Mouse (Mus musculus): ENCODE measurements around the gene Cd22. TPM values are rescaled to one million over a fixed set of nuclear protein-coding genes. Genes with fewer than 3 reads are reported as not detected.

The Cd22 gene
- total and polyA plus RNA-seq, 3 experiments, result 0.07 TPM; not detected in 2

DNA sequence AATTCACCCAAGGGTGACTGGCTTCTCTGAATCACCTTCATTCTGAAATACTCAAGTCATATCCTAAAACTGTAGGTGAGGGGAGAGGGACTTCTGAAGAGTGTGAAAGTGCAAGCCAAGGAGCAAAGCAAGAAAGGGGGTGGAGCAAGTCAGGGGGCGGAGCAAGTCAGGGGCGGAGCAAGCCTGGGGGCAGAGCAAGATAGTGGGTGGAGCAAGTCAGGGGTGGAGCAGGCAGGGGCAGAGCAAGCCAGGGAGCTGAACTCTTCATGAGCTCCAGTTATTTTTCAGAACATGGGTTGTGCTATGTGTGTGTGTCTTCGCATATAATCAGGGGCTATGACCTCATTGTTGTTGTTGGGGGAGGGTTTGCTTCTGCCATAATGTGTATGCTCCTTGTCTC, 40.1 kb upstream of the Cd22 start:
- no peaks in the 10 kb centered on the region for H3K9me3 ChIP-seq (replicated peaks; ENCODE audit: insufficient read depth, low read length)
- H3K27me3 ChIP-seq (ENCODE audit: control insufficient read depth in 1 of 2, insufficient read depth in 2 of 2, low read length in 2 of 2), result peaks cover 7 to 8% of the 10 kb centered on the region in 2 experiments
- H3K36me3 ChIP-seq (ENCODE audit: control insufficient read depth in 1 of 2, insufficient read depth in 2 of 2, low read length in 2 of 2), result no peaks in the 10 kb centered on the region
- H3K4me3 ChIP-seq (ENCODE audit: control insufficient read depth in 1 of 2, insufficient read depth in 1 of 2, low read depth in 2 of 2, low read length in 2 of 2), result no peak overlapping the region
- peak; percentile 64 for DNase-seq (ENCODE audit: low read depth, low spot score)
- TF ChIP-seq SMC3 (IDR thresholded peaks at IDR 0.05; ENCODE audit: low read depth, low read length) (no peak), ZC3H11A (IDR thresholded peaks at IDR 0.05; ENCODE audit: low read depth, low read length) (no peak)
- H3K4me1 ChIP-seq (ENCODE audit: control insufficient read depth in 1 of 2, insufficient read depth in 2 of 2, low read length in 2 of 2), result no peaks in the 10 kb centered on the region
- H3K9ac ChIP-seq (ENCODE audit: control insufficient read depth, low read depth, low read length, poor library complexity, severe bottlenecking), result no peak overlapping the region
- no peaks in the 10 kb centered on the region for H3K79me2 ChIP-seq (ENCODE audit: control insufficient read depth, insufficient read depth, low read length, poor library complexity)
- H3K27ac ChIP-seq (ENCODE audit: control insufficient read depth, low read depth, low read length), result no peak overlapping the region

DNA sequence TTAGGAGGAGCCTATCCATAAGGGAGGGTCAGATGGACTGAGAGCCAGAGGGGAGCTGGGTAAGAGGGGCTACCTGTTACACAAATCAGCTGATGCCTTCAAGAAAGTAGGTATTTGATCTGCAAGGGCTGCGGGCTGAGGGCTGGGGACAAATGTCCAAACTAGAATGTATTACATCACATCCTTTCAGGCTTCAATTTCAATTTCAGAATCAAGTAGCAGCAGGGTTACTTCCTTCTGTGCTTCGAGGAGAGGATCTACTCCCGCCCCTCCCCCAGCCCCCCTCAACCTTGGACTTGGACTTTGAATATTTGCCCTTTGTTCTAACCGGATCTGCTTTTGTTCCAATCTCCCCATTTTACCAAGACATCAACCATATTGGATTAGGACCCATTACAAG, 37.1 kb upstream of the Cd22 start:
- Histone ChIP-seq H3K27ac (ENCODE audit: control insufficient read depth, low read depth, low read length) (no peak overlapping the region), H3K36me3 (ENCODE audit: control insufficient read depth in 1 of 2, insufficient read depth in 2 of 2, low read length in 2 of 2) (no peaks in the 10 kb centered on the region), H3K9ac (ENCODE audit: control insufficient read depth, low read depth, low read length, poor library complexity, severe bottlenecking) (no peak overlapping the region), H3K79me2 (ENCODE audit: control insufficient read depth, insufficient read depth, low read length, poor library complexity) (no peaks in the 10 kb centered on the region), H3K4me1 (ENCODE audit: control insufficient read depth in 1 of 2, insufficient read depth in 2 of 2, low read length in 2 of 2) (no peaks in the 10 kb centered on the region), H3K27me3 (ENCODE audit: control insufficient read depth in 1 of 2, insufficient read depth in 2 of 2, low read length in 2 of 2) (peaks cover 5 to 9% of the 10 kb centered on the region in 2 experiments), H3K9me3 (replicated peaks; ENCODE audit: insufficient read depth, low read length) (no peaks in the 10 kb centered on the region), H3K4me3 (ENCODE audit: control insufficient read depth in 1 of 2, insufficient read depth in 1 of 2, low read depth in 2 of 2, low read length in 2 of 2) (no peak overlapping the region)
- DNase-seq (ENCODE audit: low read depth, low spot score), result no peak
- no peak for TF ChIP-seq ELF1 (IDR thresholded peaks at IDR 0.05; ENCODE audit: low read depth, low read length)
- TF ChIP-seq POLR2A (IDR thresholded peaks at IDR 0.05; ENCODE audit: control insufficient read depth in 1 of 2, insufficient read depth in 1 of 2, low read depth in 1 of 2, low read length in 2 of 2, poor library complexity in 1 of 2), result no peak
- TF ChIP-seq KAT2A (conservative IDR thresholded peaks at IDR 0.05; ENCODE audit: low read depth, low read length), result no peak
- TF ChIP-seq ZMIZ1 (IDR thresholded peaks at IDR 0.05; ENCODE audit: low read depth, low read length), result no peak
- TF ChIP-seq UBTF (IDR thresholded peaks at IDR 0.05; ENCODE audit: borderline replicate concordance, insufficient read depth, low read depth, low read length), result no peak

GRCm38 (mm10) chr7:30916713-30917112, 36.6 kb upstream of the Cd22 start:
- H3K4me3 ChIP-seq (ENCODE audit: control insufficient read depth in 1 of 2, insufficient read depth in 1 of 2, low read depth in 2 of 2, low read length in 2 of 2), result no peak overlapping the region
- peaks cover 5 to 9% of the 10 kb centered on the region in 2 experiments for H3K27me3 ChIP-seq (ENCODE audit: control insufficient read depth in 1 of 2, insufficient read depth in 2 of 2, low read length in 2 of 2)
- no peaks in the 10 kb centered on the region for H3K4me1 ChIP-seq (ENCODE audit: control insufficient read depth in 1 of 2, insufficient read depth in 2 of 2, low read length in 2 of 2)
- no peak for DNase-seq (ENCODE audit: low read depth, low spot score)
- H3K27ac ChIP-seq (ENCODE audit: control insufficient read depth, low read depth, low read length), result no peak overlapping the region
- H3K9me3 ChIP-seq (replicated peaks; ENCODE audit: insufficient read depth, low read length), result no peaks in the 10 kb centered on the region
- no peaks in the 10 kb centered on the region for H3K79me2 ChIP-seq (ENCODE audit: control insufficient read depth, insufficient read depth, low read length, poor library complexity)
- TF ChIP-seq USF1 (IDR thresholded peaks at IDR 0.05; ENCODE audit: low read depth, low read length), result no peak
- TF ChIP-seq MEF2A (IDR thresholded peaks at IDR 0.05; ENCODE audit: extremely low read depth, insufficient replicate concordance, low read depth, low read length, poor library complexity, severe bottlenecking), result no peak
- TF ChIP-seq MYC (IDR thresholded peaks at IDR 0.05; ENCODE audit: low read depth, low read length), result no peak
- no peak for TF ChIP-seq POLR2AphosphoS5 (IDR thresholded peaks at IDR 0.05; ENCODE audit: borderline replicate concordance, low read depth, low read length)
- no peak for TF ChIP-seq RCOR1 (IDR thresholded peaks at IDR 0.05; ENCODE audit: low read depth, low read length)
- TF ChIP-seq EP300 (IDR thresholded peaks at IDR 0.05; ENCODE audit: low read depth in 1 of 2, low read length in 2 of 2), result no peak
- no peak for TF ChIP-seq GABPA (IDR thresholded peaks at IDR 0.05; ENCODE audit: low read depth, low read length)
- TF ChIP-seq POLR2A (IDR thresholded peaks at IDR 0.05; ENCODE audit: control insufficient read depth in 1 of 2, insufficient read depth in 1 of 2, low read depth in 1 of 2, low read length in 2 of 2, poor library complexity in 1 of 2), result no peak
- TF ChIP-seq ZKSCAN1 (IDR thresholded peaks at IDR 0.05; ENCODE audit: low read depth, low read length), result no peak
- no peak for TF ChIP-seq UBTF (IDR thresholded peaks at IDR 0.05; ENCODE audit: borderline replicate concordance, insufficient read depth, low read depth, low read length)
- no peak for TF ChIP-seq ZMIZ1 (IDR thresholded peaks at IDR 0.05; ENCODE audit: low read depth, low read length)
- TF ChIP-seq GATA1 (IDR thresholded peaks at IDR 0.05; ENCODE audit: low read depth, low read length), result no peak
- no peak for TF ChIP-seq MAX (IDR thresholded peaks at IDR 0.05; ENCODE audit: low read length)
- H3K9ac ChIP-seq (ENCODE audit: control insufficient read depth, low read depth, low read length, poor library complexity, severe bottlenecking), result no peak overlapping the region
- H3K36me3 ChIP-seq (ENCODE audit: control insufficient read depth in 1 of 2, insufficient read depth in 2 of 2, low read length in 2 of 2), result no peaks in the 10 kb centered on the region

Measured in MEL (cell line).